Mouse (Mus musculus): Measurements from ENCODE around the gene Kcne1. TPM values are rescaled to one million over a fixed set of nuclear protein-coding genes. Genes with fewer than 3 reads are reported as not detected.

The Kcne1 gene
- not detected in 2 replicates for total RNA-seq (2023)

DNA sequence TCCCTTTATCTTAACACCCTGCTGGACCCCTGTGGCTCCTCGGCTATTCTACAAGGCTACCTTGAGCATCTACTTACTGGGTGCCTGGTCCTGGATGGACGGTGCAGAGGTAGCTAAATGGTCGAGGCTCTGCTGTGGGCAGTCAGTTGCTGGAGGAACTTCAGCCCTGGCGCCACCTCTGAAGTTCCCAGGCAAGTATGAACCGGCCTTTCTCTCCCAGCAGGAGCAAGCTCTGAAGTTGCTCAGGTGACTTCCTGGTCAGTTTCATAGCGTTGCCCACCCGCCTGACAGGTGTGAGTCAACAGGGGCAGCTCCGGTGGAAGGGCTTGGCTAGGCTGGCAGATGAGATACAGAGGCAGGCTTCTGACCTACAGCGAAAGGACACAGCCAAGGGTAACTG is at the start of gene Kcne1:
Kcne1 (minus strand) TSS at position 240 of the 400 bp plus-strand sequence.

GRCm38 (mm10) chr16:92321341-92321740 is 37.9 kb downstream of the Kcne1 start, which contains the start of gene Fam243:
TSS of gene Fam243 (minus strand) at chr16:92321441.

DNA sequence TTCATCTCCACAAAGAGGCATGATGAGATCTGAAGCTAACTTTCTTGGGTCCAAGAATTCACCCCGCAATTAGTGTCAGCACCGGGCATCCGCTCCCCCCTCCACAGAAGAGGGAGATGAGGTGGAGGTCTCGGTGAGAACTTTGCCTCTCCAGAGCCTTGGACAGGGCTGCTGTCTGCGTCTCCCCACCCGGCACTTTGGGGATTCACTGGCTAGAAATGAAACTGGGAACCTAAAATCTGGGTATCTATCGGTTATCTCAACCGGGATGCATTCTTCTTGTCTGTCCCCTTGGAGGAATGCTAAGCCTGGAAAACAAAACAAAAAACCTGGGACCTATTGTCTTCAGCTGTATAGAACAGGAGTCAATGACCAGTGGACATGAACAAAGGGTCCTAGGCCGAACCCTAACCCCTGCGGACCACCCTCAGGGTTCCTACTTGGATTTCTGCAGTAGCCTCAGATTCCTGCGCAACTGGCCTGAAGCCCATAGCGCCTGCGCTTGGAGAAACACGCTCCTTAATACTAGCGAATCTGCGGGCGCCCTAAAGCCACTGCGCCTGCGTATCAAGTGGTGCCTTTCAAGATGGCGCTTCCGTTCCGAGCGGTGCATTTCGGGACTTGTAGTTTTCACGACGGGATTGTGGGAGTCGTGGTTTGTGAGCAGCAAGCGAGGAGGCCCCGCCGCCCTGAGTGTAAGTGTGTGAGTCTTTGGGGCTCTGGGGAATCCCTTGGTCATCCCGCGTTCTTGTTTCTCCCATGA is 58.4 kb downstream of the Kcne1 start, which contains the start of gene Smim11:
Smim11 (plus strand) TSS at position 638 of the 763 bp plus-strand sequence.

Other genes starting within 250 kb of the Kcne1 start
- gene Kcne2, start 67.1 kb downstream of the Kcne1 start, total RNA-seq (2023) = not detected in 2 replicates
- 14.2 and 14.6 TPM in 2 replicates for gene Smim11, start 58.2 kb downstream of the Kcne1 start, total RNA-seq (2023)
- not detected in 2 replicates for gene Fam243, start 38.0 kb downstream of the Kcne1 start, total RNA-seq (2023)
- 6.0 and 6.2 TPM in 2 replicates for gene Rcan1, start 111.4 kb upstream of the Kcne1 start, total RNA-seq (2023)
- not detected in 2 replicates for gene Clic6, start 126.3 kb upstream of the Kcne1 start, total RNA-seq (2023)

Measured in neutrophil, adult 65 days (primary cell).